21 mouse cellular contexts compared by ENCODE assay signal in the genomic region with DNA sequence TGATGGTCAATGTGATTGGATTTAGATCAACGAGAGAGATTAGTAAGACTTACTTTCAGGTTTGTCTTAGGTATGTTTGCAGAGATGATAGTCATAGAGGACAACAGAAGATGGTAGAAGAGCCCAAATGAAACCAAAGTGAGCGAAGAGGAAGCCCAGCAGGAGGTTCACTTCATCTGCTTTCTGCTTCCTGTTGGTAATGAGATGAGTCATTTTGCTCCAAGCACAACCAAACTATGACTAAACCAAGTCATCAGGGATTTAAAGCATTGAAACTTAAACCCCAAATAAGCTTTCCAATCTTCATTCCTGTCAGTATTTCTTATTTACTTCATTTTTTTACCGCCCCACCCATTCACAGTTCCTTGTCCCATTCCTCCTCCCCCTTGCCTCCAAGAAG.
"Had no signal": no experiment of that assay in that cellular context is flagged by ENCODE, and none has a peak within 500 bp of the region (broad histone marks: within the 10 kb centered on the region; RNA-seq: fewer than 3 reads in every experiment).

No protein-coding gene starts in this region.

- H3K9ac ChIP-seq: kidney, embryonic 15.5 days; limb, embryonic 12.5 days; limb, embryonic 15.5 days; liver, embryonic 14.5 days; liver, postnatal 0 days; lung, embryonic 14.5 days; midbrain, embryonic 12.5 days; midbrain, embryonic 15.5 days; neural tube, embryonic 12.5 days; neural tube, embryonic 15.5 days had no signal

- H3K4me1 ChIP-seq: kidney, embryonic 15.5 days; limb, embryonic 12.5 days; limb, embryonic 15.5 days; midbrain, embryonic 12.5 days; midbrain, embryonic 15.5 days; neural tube, embryonic 12.5 days; neural tube, embryonic 15.5 days had no signal

- DNase-seq: kidney, adult 8-10 months; kidney, postnatal 10 days; kidney, postnatal 36 days; layer of hippocampus, postnatal 36 days; left cerebral cortex, postnatal 4 days; liver, postnatal 0 days; lung, embryonic 14.5 days; lung, postnatal 36 days; retina, postnatal 1 day; thymus, postnatal 25 days had no signal

- H3K36me3 ChIP-seq: kidney, embryonic 15.5 days; limb, embryonic 12.5 days; limb, embryonic 15.5 days; midbrain, embryonic 12.5 days; midbrain, embryonic 15.5 days; neural tube, embryonic 12.5 days; neural tube, embryonic 15.5 days had no signal

- H3K9me3 ChIP-seq: kidney, embryonic 15.5 days; limb, embryonic 12.5 days; limb, embryonic 15.5 days; midbrain, embryonic 12.5 days; midbrain, embryonic 15.5 days; neural tube, embryonic 12.5 days; neural tube, embryonic 15.5 days had no signal

- H3K27me3 ChIP-seq: kidney, embryonic 15.5 days; limb, embryonic 12.5 days; limb, embryonic 15.5 days; midbrain, embryonic 12.5 days; midbrain, embryonic 15.5 days; neural tube, embryonic 12.5 days; neural tube, embryonic 15.5 days had no signal

- ATAC-seq: liver, postnatal 0 days; lung, postnatal 0 days; midbrain, embryonic 15.5 days had no signal

- H3K27ac ChIP-seq: kidney, embryonic 15.5 days; left cerebral cortex, adult 2 months; limb, embryonic 12.5 days; limb, embryonic 15.5 days; liver, embryonic 14.5 days; midbrain, embryonic 12.5 days; midbrain, embryonic 15.5 days; neural tube, embryonic 12.5 days; neural tube, embryonic 15.5 days had no signal

- H3K4me3 ChIP-seq: kidney, embryonic 15.5 days; left cerebral cortex, adult 2 months; limb, embryonic 12.5 days; limb, embryonic 15.5 days; midbrain, embryonic 12.5 days; midbrain, embryonic 15.5 days; neural tube, embryonic 12.5 days; neural tube, embryonic 15.5 days had no signal

- H3K4me2 ChIP-seq: kidney, embryonic 15.5 days; limb, embryonic 12.5 days; limb, embryonic 15.5 days; liver, embryonic 11.5 days; lung, embryonic 14.5 days; midbrain, embryonic 12.5 days; midbrain, embryonic 15.5 days; neural tube, embryonic 12.5 days; neural tube, embryonic 15.5 days had no signal
